Mouse (Mus musculus): Measurements from ENCODE around the gene Hoxd8.

DNA sequence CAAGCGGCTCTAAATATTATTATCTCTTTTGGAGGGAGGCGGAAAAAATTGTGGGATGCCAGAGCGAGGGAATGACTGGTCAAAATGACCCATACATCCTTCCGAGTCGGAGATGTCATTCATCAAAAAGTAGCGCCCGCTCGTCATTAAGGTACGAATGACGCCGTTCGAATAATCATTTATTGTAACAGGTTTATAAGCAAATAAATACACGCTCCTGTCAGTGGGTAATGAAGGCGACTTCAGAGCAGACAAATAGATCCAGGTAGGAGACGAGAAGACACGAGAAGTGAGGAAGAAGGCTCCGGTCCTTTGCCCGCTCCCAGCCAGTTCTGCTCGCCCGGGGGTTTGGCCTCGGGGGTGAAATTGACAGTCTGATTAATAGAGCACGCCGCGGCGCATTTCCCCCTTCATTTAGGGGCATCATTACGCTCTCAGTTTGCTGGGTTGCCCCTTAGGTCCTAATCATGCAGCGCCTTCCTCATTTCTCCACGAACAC is 44.9 kb upstream of the Hoxd8 start, which contains the start of gene Evx2:
- TF ChIP-seq POLR2A (IDR thresholded peaks at IDR 0.05; ENCODE audit: borderline replicate concordance, insufficient read depth, low read length) = no peak
- TF ChIP-seq CTCF (IDR thresholded peaks at IDR 0.05; ENCODE audit: borderline replicate concordance, insufficient read depth, low read depth, low read length) = no peak

Data from cerebellum, adult 2 months (tissue).